Mouse (Mus musculus) hematopoietic stem cell, adult 5-6 weeks (primary cell): ENCODE measurements around the gene G2e3. TPM values are rescaled to one million over a fixed set of nuclear protein-coding genes. Genes with fewer than 3 reads are reported as not detected.

Source experiments
- ATAC-seq, 2 experiments: fragments of 125-278 bp in 1 of 2; replicated peaks in 1 of 2; 2 replicates each; pipeline ENCODE4 v1.8.0; 2016 to 2017; ENCODE audit warnings: inconsistent platforms in 2 of 2, mild to moderate bottlenecking in 2 of 2, moderate number of reproducible peaks in 2 of 2, low read depth in 1 of 2, moderate TSS enrichment in 1 of 2; ENCODE audit not compliant: low FRiP score in 2 of 2, poor library complexity in 2 of 2, severe bottlenecking in 2 of 2, insufficient read depth in 1 of 2, low TSS enrichment in 1 of 2
- total RNA-seq: library from RNA; stranded (forward); fragments of 172-1452, 232-1000 nt; gene quantifications from 2 replicates; pipeline ENCODE4 v1.2.3, GENCODE M21; 2017

The G2e3 gene
- 28.1 and 36.7 TPM in 2 replicates for total RNA-seq

DNA sequence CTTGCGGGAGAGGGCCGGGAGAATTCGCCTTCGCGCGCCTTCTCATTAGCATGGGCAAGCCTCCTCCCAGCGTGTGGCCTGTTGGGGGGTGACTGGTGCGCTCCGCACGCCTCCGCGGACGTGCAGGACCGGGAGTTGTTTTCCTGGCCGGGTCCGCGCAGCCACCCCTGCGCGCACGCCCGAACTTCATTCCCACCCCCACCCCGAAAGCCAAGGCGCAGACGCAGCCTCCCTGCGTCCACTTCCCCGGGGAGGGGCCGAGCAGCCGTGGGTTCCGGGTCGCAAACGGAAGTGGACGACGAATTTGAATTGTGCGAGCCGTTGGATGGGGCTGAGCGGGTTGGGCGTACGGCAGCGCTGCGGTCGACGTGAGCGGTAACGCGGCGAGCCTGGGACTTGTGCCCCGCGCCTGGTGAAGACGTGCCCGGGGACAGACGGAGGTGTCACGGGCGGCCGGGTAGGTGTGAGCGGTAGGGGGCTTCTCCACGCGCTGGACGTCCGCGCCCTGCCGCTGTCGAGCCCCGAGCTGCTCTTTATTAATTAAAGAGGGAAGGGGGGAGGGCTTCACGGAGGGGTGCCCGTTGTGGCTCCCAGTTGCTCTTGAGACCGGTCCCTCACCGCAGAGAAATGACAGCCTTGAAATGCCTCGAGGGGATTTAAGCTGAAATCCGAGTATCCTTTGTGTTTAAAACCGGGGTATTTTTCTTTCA is at the start of gene G2e3:
Gene G2e3 (plus strand): TSS at position 74 of the 710 bp plus-strand sequence.
- peak; percentile 97 to 98 for ATAC-seq

DNA sequence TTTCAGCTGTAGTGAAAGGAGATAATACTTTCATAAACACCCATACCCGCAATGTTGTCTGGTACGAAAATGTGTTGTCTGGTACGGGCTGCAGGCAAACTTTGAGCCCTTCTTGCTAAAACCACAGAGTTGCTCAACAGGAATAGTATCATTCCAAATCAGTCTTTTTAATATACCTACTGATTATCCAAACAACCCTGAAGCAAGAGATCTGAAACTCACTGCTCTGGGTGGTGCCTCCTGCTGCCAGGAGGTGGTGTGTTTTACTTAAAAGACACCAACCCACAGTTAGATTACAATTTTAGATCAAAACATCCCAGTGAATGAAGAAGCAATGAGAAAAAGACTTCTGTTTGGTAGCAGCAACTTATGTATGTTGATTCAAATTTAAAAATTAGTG is 24.3 kb upstream of the G2e3 start:
- no peak for ATAC-seq

DNA sequence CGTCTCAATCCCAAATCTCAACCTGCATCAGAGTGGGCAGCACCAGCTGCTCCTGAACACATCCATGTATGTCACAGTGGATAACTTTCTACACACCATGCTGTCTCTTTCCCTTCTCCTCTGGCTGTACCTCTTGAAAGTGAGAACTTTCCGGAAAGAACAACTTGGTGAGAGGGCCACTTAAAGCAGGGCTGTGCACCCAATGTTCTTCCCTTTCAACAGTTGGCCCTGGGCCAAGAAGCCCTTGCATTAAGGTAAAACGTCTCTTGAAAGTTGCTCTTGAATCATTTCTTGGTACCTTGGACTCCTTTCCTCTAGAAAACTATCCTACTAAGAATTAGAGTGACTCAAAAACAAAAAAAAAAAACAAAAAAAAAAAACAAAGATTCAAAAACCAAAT is 21.0 kb upstream of the G2e3 start:
- no peak for ATAC-seq

DNA sequence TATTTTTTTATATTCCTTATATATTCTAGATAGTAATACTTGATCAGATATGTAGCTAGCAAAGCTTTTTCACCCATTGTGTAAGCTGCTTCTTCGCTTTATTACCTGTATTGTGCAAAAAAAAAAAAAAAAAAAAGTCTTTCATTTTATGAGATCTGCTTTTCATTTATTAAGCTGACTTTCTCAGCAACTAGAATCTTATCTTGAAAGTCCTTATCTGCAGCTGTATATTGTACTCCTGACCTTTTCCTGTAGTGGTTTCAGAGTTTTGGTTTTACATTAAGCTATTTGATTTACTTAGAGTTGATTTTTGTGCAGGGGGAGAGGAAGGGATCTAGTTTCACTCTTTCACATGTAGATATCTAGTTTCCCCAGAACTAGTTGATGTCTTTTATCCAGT is 10.8 kb upstream of the G2e3 start:
- ATAC-seq, result no peak; a peak in 1 of 4 replicates

DNA sequence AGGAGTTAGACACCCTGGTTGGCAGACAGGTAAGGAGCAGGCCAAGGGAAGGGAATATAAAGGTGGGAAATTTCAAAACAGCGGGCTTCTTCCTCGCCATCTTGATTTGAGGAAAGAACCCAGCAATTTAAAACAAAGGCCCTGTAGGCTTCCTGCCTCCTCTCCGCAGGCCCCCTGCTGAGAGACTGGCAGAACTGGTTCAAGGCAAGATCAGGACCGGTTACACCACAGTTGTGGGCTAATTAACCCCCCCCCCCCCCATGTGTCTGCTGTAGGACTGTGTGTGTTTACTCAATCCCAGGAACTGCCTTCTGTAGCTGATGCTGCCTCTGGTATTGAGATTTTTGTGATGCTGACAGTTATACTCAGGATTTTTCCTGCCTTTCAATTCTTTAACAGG is 1.7 kb upstream of the G2e3 start:
- no peak for ATAC-seq

DNA sequence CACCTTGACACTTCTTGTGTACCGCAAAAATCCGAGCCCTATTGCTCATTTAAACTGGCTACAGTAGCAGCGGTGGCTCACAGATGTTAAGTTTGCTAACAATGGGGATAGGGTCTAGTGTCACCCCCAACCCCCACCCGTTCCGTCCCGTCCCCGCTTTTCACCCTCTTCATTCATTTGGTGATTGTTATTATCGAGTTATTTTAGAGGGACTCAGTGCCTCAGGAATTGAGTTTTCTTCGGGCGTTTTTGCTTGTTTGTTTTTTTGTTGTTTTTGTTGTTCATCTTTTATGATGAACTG is 787 bp downstream of the G2e3 start:
- ATAC-seq, result 0 out of 4 replicates have a peak, but pooled peaks of 1 of the 2 experiments have one; percentile 5

DNA sequence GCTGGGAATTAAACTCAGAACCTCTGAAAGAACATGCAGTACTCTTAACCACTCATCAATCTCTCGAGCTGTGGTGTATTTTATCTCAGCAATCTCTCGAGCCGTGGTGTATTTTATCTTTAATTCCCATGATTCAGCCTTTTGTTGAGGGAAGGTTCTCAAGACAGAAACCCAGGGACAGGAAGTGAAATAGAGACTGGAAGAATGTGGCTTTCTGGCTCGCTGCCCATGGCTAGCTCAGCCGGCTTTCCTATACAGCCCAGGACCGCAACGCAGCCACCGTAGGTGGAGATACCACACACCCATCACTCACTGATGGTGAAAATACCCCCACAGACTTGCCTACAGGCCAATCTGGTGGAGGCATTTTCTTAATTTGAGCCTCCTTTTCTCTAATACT is 7.4 kb downstream of the G2e3 start:
- ATAC-seq, result peak; percentile 36 to 49; a peak in 1 of 4 replicates

DNA sequence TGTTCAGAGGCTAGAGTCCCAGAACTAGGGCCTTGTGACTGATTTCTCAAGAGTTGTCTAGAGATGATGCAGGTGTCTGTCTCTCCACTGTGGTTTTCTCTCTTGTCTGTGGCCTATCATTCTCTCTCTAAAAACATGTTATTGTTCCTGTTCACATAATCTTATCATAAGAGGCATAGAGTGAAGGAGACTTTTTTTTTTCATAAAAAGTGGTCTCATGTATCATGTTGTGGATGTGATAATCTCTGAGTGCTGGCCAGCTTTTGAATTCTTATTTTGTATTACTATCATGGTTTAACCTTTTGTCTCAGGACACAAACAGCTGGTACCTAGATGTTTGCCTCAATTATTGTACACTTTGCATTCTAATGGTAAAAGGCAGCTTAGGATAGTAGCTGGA is 13.4 kb downstream of the G2e3 start:
- no peak for ATAC-seq

DNA sequence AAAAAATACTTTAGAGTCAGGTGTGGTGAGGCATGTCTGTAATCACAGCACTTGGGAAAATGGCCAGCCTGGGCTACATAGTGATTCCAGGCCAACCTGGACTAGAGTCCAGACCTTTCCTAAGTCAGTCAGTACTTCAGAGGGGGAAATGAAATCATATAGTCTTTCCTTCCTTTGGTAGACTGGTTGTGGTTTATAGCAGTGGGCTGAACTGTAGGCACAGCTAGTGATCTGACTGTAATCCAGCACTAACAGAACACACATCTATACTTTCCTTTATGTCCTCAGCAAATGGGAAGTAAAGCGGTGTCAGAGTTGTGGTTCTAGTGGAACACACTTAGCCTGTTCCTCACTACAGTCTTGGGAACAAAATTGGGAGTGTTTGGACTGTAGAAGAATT is 15.0 kb downstream of the G2e3 start:
- ATAC-seq, result no peak

DNA sequence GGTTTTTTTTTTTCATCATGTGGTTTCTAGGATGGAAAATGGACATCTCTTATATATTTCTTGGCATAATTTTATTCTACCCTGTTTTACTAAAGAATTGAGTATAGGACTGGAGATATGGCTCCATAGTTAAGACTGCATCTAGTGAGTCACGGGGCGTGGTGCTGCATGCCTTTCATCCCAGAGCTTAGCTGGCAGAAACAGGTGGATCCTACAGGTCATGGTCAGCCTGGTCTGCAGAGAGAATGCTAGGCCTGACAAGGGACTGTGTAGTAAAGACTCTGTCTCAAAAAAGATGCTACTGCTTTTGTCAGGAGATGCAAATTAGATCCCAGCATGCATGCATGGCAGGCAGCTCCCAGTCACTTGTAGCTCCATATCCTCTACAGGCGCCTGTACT is 20.6 kb downstream of the G2e3 start:
- ATAC-seq, result no peak

DNA sequence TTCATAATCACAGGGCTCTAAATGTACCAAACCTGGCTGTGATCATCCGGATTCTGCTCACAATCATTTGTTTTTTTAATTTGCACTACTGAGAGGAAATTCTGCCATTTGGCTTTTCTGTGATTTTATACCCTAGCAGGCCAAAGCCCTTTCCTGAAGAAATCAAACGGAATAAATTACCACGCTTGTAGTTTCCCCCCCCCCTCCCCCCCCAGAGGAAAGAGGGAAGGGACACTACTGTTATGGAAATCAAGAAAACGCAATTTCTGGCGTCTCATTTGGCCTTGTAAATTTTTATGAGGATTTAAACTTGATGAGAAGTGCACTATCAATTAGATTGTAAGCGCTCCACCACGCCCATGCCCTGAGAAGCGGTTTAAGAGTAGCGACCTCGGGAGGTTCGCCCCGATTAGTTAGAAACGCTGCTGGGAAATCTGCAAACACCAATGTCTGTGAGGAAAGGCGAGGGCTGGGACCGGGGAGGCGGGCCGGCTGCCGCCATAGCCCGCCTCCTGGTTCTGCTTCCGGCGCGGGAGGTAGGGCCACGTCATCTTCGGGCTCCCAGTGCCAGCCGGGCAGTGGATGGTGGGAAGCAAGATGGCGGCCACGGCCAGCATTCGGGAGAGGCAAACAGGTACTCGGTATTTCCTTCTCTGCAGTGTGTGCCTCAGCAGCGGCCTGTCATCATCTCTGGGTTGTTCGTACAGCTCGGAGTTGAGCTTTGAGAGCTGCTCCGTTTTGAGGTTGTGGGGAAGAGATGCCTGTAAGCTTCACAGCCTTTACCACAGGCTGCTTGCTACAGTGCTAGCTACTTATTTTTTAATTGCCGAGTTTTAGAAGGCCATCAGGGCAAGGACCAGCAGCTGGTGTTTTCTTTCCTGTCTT is 29.4 kb downstream of the G2e3 start, which contains the start of gene Scfd1:
Gene Scfd1 (plus strand): TSS at position 508 of the 885 bp plus-strand sequence.
- peak; percentile 100 for ATAC-seq

DNA sequence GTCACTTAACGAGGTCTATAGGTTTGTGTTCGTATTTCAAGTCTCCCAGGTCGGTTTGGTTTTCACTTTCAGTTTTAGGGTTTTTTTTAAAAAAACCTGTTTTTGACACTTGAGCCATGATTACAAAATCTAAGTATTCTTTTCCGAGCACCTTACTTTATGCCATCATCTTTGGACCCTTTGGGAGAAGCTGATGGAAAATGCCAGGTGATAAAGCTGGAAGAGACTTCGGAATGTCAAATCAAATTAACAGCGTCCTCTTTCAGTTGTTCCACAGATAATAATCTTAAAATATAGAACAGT is 30.0 kb downstream of the G2e3 start:
- ATAC-seq, result no peak

DNA sequence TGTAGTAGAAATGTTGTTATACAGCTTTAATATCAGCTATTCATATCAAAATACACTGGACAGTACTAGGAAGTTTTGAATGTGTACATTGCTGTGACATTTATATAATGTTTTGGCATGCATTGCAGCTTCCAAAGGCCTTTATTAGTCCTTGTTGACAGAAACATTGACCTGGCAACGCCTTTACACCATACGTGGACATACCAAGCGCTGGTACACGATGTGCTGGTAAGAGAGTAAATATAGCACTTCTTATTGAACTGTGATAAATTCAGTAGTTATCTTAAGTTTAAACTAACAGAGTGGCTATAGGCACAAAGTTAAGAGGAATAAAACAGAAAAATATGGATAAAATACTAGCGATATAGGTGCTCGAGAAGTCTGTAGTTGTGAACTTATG is 52.0 kb downstream of the G2e3 start:
- no peak for ATAC-seq

DNA sequence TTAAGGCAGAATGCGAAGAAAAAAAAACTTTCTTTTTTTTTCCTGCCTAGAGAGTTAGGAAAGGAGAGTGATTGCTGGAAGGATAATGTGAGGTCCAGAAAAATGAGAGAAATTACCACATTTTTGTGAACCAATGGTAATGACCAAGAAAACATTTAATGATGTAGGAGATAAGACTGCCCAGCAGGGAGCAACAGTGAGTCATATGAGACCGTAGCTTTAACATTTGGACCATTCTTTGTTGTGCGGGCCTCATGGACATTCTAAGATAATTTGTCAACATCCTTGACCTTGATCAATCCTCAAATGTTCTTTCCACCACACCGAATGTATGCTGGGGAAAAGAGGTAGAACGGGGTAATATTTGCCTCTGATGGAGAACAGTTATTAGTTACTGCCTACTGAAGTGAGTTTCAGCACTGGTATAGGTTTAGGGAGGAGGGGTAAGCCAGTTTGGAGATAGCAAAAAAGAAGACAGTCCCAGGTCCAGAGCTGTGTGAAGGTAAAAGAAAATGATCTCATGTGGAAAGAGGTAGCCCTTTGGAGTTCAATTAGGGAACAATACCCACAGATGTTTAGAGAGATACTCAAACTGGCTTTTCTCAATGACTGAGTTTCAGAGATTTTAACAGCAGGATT is 54.3 kb downstream of the G2e3 start:
- ATAC-seq, result peak; percentile 53 to 60; a peak in 2 of 4 replicates

DNA sequence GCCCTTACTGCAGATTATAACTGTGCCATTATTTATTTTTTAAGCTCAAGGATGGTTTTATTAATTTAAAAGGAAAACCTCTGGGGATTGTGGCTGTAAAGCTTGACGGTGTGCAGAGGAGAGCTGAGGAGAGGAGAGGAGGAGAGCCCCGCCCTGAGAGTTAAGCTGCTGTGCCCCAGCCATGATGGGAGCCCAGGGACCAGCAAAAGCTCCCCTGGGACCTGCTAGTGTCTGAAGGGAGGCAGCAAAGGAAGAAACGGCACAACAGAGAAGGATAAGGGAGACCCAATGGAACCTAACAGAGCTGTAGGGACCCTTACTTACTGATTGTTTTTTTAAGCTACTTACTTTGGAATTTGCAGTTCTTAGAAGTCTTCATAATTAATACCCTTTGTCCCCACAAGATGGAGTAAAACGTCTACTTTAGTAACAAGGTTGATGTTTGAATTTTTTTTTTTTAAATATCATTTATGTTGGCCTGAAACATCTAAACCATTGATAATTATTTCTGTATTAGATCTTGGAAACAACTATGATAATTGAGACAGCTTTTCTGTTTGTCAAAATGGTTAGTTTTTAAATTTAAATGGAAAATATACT is 56.2 kb downstream of the G2e3 start:
- no peak for ATAC-seq

DNA sequence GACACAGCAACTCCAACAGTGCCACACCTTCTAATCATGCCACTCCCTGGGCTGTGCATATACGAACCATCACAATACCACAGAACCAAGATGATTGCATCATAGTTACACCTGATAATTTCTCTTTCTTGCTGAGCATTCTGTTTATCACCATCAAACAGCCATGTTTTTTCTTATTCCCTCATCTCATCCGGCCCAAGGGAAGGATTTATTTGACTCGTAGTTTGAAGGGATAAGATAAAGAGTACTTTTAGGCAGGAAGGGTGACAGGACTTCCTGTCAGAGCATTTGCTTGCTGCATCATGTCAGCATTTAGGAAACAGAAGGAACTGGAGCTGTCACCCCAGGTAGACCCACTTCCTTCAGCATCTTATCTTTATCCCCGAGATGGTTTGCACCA is 63.5 kb downstream of the G2e3 start:
- no peak for ATAC-seq
